Mouse (Mus musculus) layer of hippocampus, postnatal 36 days (tissue): ENCODE measurements at regions not wholly inside any gene's neighbourhood (a gene's known extent, or its start where the extent isn't known, plus 50 kb on each side); places are given as distances from the start of the nearest gene placed in this dataset.
A peak's percentile ranks its signal among the peaks of the same experiment; 100 is the strongest.

ENCODE experiments used
- DNase-seq, 2 experiments: peaks; one replicate each; pipeline ENCODE4 v3.0.0; 2022

- DNase-seq: no peak
These were observed 323.6 kb upstream of the Zmiz1 start for GRCm38 (mm10) chr14:25135371-25135770.

GRCm38 (mm10) chr14:25137312-25137711 is 321.7 kb upstream of the Zmiz1 start:
- peak in 1 of 2 experiments; percentile 27 for DNase-seq

- no peak for DNase-seq
These were observed 320.5 kb upstream of the Zmiz1 start for GRCm38 (mm10) chr14:25138485-25138884.

DNA sequence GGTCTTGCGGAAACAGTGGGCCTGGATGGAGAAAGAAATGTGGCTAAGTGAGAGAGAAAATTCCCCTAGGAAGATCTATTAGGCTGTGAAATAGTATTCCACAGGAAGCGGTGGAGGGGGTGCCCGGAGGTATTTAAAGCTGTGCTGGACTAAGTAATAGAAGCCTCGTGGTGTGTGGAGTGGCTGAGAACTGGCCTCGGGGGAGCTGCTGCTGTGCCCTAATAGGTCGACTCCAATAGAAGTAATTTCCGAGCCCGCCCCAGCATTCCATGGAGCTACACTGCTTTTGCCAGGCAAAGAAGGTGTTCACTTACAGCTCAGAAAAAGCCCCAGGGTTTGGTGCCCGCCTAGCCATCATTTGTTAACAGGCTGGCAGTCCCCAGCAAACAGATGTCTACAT is 317.1 kb upstream of the Zmiz1 start:
- DNase-seq: no peak

- no peak for DNase-seq
These were observed 315.9 kb upstream of the Zmiz1 start for GRCm38 (mm10) chr14:25143051-25143450.

DNA sequence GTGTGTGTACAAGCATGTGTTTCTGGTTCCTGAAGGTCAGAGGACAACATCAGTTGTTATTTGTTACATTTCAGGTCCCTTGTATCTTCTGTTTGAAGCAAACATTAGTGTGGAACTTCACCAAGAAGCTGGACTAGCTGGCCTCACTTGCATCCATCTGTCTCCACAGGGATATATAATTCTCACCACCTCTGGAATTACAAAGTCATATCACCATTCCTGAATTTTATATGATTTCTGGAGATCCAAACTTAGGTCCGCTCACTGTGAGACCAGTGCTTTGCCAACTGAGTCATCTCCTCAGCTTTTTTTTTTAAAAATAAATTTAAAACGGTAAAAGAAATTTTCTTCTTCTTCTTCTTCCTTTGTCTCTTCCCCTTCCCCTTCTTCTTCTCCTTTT is 311.3 kb upstream of the Zmiz1 start:
- no peak for DNase-seq

DNA sequence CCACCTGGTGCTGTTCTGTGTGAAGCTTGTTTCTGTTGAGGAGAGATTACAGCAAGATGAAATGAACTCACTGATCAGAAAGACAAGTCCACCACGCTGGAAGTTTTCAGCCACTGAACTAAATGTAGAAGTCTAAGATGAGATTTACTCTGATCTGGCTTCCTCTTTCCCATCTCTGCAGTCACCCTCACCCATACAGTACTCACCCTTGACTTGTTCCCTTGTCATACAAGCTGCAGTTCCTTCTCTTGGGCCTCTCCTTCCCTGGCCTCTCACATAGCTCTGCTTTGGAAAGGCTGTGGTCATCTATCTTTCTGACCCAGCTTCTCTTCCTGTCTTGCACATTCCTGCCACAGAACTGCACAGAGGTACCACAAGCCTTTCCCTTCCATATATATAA is 308.0 kb upstream of the Zmiz1 start:
- no peak for DNase-seq

DNA sequence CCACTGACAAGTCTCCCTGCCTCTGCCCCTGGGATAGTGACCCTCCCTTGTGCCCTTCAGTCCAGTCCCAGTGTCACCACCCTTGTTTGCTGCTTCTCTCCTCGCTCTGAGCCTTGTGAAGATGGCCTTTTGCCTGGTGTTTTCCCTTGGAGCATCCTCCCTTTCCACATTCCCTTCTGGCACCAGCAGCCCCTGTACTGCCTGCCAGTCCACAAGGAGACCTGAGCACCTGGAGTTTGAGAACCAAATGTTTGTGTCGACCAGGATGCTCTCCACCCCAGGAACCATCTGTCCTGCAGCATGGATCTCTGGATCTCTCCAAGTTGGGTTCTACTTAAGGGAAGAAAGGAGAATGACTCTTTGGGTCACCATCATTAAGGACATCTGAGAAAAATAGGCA is 307.5 kb upstream of the Zmiz1 start:
- DNase-seq: no peak

DNA sequence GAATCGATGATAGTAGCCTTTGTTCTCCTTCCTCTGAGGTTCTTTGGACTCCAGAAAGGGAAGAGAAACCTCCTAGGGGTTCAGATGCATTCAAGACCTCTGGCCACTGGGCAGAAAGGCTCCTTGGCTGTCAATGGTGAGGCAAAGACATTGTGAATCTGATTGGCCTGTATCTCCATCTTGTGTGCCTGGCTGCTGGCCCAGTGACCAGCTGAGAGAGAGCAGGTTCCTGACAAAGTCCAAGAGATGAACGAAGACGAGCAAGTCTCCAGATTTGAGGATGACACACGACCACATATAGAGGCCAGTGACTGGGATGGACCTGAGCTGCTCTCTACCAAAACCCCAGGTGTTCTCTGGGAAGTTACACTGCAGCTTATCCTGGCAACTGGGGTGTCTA is 305.4 kb upstream of the Zmiz1 start:
- no peak for DNase-seq

DNA sequence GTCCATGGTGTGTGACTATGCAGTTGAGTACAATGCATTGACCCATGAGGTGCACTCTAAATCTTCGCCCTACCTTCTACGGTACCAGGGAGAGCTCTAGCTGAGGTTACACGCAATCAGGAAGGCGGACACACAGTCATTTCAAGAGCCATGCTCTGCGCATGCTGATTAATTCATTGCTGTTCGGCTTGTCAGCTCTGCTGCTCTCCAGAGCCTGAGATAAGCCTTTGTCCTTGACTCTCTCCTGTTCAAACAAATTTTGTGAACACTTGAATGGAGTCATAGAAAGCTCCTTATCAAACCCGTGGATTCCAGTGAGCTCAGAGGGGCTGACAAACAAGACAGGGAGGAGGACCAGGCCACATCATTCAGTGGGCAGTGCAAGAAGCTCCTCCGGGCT is 304.8 kb upstream of the Zmiz1 start:
- DNase-seq: no peak

DNA sequence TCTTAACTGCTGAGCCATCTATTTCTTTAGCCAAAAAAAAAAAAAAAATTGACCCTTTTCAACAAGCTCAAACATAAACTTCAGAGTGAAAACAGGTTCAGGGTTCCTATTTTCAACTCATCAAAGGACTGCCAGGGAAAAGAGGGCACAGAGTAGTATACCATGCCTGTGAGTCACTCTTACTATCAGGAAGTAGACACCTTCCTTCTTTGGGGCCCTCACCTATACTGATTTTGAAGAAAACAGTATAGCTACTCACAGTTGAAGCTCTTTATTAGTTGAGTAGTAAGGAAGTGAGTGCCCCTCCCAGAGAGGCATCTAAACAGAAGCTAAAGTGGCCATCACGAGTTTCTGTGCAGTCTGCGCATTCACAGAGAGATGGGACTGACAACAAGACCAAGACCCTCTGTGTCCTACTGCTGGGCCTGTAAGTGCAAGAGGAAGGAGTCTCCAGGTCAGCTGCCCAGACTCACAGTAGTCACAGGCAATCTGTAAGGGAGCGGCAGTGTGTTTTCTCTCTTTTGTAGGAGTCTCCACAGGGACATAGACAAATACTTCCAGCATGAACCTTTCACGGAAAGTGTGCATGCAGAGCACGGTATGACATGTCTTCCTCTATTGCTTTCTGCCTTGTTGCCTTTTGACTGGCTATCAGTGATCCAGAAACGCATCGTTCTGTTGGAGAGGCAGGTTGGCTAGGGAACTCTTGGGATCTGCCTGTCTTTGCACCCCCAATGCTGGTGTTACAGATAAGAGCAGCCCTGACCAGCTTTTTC is 303.8 kb upstream of the Zmiz1 start:
- DNase-seq: no peak

DNA sequence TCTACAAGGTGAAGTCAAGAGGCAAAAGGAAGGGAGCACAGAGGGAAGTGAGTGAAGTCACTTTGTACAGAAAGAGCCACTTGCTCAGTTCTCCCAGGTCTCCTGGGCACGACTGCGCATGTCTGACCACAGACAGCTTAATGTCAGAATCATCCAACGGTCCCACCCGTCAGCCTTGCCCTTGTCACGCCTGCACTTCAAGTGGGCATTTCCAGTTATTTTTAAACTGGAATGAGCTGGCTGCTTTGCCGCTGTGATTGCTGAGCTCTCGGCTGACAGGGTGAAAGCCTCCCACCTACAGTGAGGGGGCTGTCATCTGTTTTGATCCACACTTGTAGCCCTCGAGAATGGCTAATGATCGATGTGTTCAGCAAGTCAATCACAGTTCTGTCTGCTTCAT is 302.8 kb upstream of the Zmiz1 start:
- no peak for DNase-seq

GRCm38 (mm10) chr14:25161684-25162321 is 297.2 kb upstream of the Zmiz1 start:
- DNase-seq: no peak

DNA sequence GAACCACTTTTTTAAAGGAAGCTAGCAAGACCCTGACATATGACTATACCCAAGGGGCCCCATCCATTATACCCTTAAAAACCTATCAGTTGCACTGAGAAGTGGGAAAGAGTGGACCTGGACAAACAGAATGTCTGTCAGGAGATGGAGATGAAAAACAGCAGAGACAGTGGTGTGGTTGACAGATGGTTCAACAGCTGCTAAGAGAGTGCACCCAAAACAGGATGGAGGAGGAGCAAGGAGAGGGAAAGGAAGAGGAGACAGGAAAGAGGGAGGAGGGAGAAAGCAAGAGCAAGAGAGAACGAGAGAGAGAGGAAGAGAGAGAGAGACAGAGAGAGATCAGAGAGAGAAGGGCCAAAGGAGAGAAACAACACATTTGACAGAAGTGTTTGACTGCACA is 292.8 kb upstream of the Zmiz1 start:
- no peak for DNase-seq

DNA sequence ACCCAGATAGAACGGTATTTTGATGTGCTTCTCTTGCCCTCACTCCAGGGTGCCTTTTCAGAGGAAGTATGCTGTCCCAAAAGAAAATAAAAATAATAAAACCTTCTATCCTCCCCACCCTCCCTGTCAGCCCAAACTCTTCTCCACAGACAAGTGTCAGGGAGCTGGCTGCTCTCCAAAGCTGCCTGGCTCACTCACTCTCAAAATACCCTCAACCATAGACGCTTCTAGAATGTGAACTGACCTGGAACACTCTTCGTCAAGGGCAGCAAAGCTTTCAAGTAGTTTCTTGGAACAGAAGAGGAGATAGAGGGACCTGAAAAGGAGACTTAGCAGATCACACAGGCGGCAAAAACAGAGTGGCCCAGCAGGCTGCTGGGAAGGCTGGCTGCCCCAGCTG is 291.4 kb upstream of the Zmiz1 start:
- no peak for DNase-seq

GRCm38 (mm10) chr14:25168310-25168709 is 290.7 kb upstream of the Zmiz1 start:
- DNase-seq: peak; percentile 47 to 62

- DNase-seq: no peak
These were observed 285.7 kb upstream of the Zmiz1 start for GRCm38 (mm10) chr14:25173281-25173680.

DNA sequence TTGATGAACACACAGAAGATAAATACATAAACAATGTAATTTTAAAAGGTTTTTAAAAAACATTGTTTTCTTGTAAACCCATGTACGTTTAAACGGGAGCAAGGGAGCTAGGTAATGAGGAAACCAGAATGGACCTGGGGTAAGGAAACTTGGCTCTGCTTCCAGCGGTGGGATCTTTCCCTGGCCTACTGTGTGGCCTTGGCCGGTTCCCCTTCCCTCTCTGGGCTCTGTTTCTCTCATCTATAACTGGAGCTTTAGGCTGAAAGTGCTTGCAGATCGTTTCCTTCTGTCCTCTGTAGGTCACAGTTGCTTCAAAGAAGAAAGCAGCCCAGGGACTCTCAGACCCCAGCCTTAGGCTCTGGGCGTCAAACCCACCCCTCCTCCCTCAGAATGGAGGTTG is 285.1 kb upstream of the Zmiz1 start:
- DNase-seq: no peak

DNA sequence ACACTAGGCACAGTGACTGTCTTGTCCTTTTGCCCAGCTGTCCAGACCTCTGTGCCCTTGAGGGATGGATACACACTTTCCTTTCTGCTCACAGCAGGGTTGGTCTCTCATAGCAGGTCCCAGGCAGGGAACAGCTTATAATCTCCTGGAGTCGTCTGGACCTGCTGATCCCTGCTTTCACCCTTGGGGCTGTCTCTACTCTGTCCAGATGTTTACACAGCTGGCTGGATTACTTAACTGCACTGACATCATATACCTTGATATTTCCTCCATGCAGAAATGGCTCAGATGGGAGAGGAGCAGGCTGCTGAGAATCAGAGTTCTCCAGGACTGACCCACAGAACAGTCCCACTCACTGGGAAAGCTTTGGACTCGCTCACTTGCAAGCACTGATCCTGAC is 284.6 kb upstream of the Zmiz1 start:
- DNase-seq: no peak

- no peak for DNase-seq
These were observed 282.8 kb upstream of the Zmiz1 start for GRCm38 (mm10) chr14:25176206-25176605.

- DNase-seq: no peak
These were observed 278.9 kb upstream of the Zmiz1 start for GRCm38 (mm10) chr14:25180126-25180525.

DNA sequence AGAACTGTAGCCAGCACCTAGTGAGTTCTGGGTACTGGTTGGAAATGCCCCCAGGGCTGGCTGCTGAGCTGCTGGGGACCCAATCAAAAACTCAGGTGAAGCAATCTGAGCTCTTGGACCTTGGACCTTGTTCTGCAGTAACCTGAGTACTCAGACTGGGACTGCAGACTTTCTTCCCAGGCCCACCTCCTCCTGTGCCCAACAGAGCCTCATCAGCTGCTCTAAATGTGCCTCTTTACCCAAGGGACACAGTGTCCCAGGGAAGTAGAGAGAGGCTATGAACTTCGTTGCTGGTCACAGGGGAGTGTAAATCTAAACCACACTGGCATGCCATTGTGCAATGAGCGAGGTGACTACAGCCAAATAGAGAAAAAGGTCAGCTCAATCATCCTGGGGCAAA is 277.6 kb upstream of the Zmiz1 start:
- no peak for DNase-seq

- DNase-seq: no peak
These were observed 274.9 kb upstream of the Zmiz1 start for GRCm38 (mm10) chr14:25184042-25184441.

DNA sequence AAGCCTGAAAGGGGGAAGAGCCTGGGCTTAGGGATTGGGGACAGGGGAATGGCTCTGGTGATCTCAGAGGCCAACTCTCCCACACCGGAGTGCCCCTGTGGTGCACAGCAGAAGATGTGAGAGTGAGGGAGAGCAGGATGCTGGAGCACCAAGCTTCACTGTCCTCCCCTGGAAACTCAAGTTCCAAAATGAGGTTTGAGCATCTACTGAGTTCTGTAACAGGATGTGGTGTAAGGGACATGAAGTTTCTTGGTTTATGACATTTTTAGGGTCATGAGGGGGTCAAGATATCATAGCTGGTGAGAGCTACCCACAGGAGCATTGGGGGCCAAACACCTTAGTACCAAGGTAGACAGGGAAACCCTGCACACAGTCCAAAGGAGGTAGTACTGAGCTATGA is 274.1 kb upstream of the Zmiz1 start:
- no peak for DNase-seq
